Mouse (Mus musculus) midbrain, embryonic 16.5 days (tissue): ENCODE measurements around the gene Iqcc. TPM values are rescaled to one million over a fixed set of nuclear protein-coding genes. Genes with fewer than 3 reads are reported as not detected.

ENCODE experiments used
- ATAC-seq: fragments of 200-750 bp; cut with Nextera tagmentation; 2 replicates; pipeline ENCODE4 v1.8.0; 2017; ENCODE audit warnings: moderate TSS enrichment
- H3K27ac ChIP-seq: fragments of 300-500 bp; sonication (generic); 2 replicates; pipeline ENCODE4 v1.5.1; 2014; ENCODE audit warnings: mild to moderate bottlenecking, low read length, mixed read lengths
- H3K27me3 ChIP-seq: fragments of 300-500 bp; sonication (generic); 2 replicates; pipeline ENCODE4 v1.6.1; 2014; ENCODE audit warnings: low read depth, low read length, mixed read lengths; ENCODE audit not compliant: control insufficient read depth, insufficient read depth
- H3K36me3 ChIP-seq: fragments of 300-500 bp; sonication (generic); 2 replicates; pipeline ENCODE4 v1.6.1; 2014; ENCODE audit warnings: mild to moderate bottlenecking, low read length, moderate library complexity, mixed read lengths; ENCODE audit not compliant: control insufficient read depth, insufficient read depth
- H3K4me1 ChIP-seq: fragments of 300-500 bp; sonication (generic); 2 replicates; pipeline ENCODE4 v1.6.1; 2014; ENCODE audit warnings: mild to moderate bottlenecking, low read length, mixed read lengths; ENCODE audit not compliant: control insufficient read depth, insufficient read depth
- H3K4me2 ChIP-seq: fragments of 300-500 bp; sonication (generic); 2 replicates; pipeline ENCODE4 v1.6.1; 2014; ENCODE audit warnings: mild to moderate bottlenecking, low read length, mixed read lengths
- H3K4me3 ChIP-seq: fragments of 300-500 bp; sonication (generic); 2 replicates; pipeline ENCODE4 v1.5.1; 2014; ENCODE audit warnings: low read depth, mild to moderate bottlenecking, low read length, moderate library complexity, mixed read lengths
- H3K9ac ChIP-seq: fragments of 300-500 bp; sonication (generic); 2 replicates; pipeline ENCODE4 v1.6.1; 2014; ENCODE audit warnings: low read depth, low read length, mixed read lengths
- H3K9me3 ChIP-seq: fragments of 300-500 bp; sonication (generic); replicated peaks from 2 replicates; pipeline ENCODE4 v1.6.1; 2014; ENCODE audit warnings: mild to moderate bottlenecking, low read length, mixed read lengths; ENCODE audit not compliant: control insufficient read depth, poor library complexity, severe bottlenecking
- WGBS: fragments of 180-500 bp; shearing (Covaris S2); extraction: QIAGEN DNeasy Blood & Tissue Kit; methylation state at CpG from one replicate; pipeline ENCODE4 v1.1.7; 2014; 5-methylcytosine and 5-hydroxymethylcytosine counted together
- polyA plus RNA-seq: library from polyadenylated mRNA; unstranded; fragments of >200 nt; fragmentation: Nextera tagmentation; extraction: Ambion mirVana; gene quantifications from 2 replicates; pipeline ENCODE4 v1.2.1, GENCODE M21; 2015

The Iqcc gene
- polyA plus RNA-seq = 28.0 and 33.1 TPM in 2 replicates

- H3K36me3 ChIP-seq = peaks cover 4% of the 10 kb centered on the region; the same call in 1 of the 2 replicates
- peak within 1 kb of the TSS; percentile 63 for H3K4me3 ChIP-seq
- peak; percentile 89 for ATAC-seq
- peak within 1 kb of the TSS; percentile 94 for H3K4me2 ChIP-seq
- peak within 1 kb of the TSS; percentile 94 for H3K27ac ChIP-seq
- WGBS = 4% methylated on average over 43 of the region's 44 CpGs
- peak within 1 kb of the TSS; percentile 88 for H3K9ac ChIP-seq
- peaks cover 32% of the 10 kb centered on the region for H3K4me1 ChIP-seq
- H3K9me3 ChIP-seq = no peaks in the 10 kb centered on the region
- no peaks in the 10 kb centered on the region for H3K27me3 ChIP-seq
These were observed at the start of gene Iqcc for GRCm38 (mm10) chr4:129618786-129619691. Gene Iqcc (minus strand): TSS chr4:129619099.

GRCm38 (mm10) chr4:129662255-129662813 is 43.4 kb upstream of the Iqcc start:
- Histone ChIP-seq H3K9me3 (no peaks in the 10 kb centered on the region), H3K4me1 (no peaks in the 10 kb centered on the region), H3K27me3 (no peaks in the 10 kb centered on the region), H3K4me2 (no peak overlapping the region), H3K27ac (no peak overlapping the region), H3K4me3 (no peak overlapping the region), H3K9ac (no peak overlapping the region), H3K36me3 (peaks cover 5% of the 10 kb centered on the region)
- ATAC-seq = no peak
- 83% methylated on average over 3 of the region's 3 CpGs for WGBS

DNA sequence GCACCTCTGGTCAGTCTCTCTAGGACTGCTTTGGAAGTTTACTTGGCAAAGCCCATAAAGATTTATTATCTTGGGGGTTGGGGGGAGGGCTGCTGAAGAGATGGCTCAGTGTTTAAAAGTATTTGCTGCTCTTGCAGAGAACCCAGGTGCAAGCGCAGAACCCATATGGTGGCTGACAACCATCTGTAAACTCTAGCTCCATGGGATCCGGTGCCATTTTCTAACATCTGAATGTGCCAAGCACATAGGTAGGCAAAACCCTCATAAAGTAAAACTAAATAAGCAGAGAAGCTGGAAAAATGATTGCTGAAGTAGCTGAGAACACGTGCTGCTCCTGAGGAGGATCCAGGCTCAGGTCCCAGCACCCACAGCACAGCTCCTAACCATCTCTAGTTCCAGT is 42.7 kb upstream of the Iqcc start:
- Histone ChIP-seq H3K27ac (no peak overlapping the region), H3K27me3 (no peaks in the 10 kb centered on the region), H3K9me3 (no peaks in the 10 kb centered on the region), H3K9ac (no peak overlapping the region), H3K4me3 (no peak overlapping the region), H3K4me1 (no peaks in the 10 kb centered on the region), H3K4me2 (no peak overlapping the region), H3K36me3 (peaks cover 10% of the 10 kb centered on the region)
- WGBS = 97% methylated on average over 3 of the region's 3 CpGs
- no peak for ATAC-seq

GRCm38 (mm10) chr4:129654770-129655169 is 35.9 kb upstream of the Iqcc start:
- WGBS = 91% methylated on average over 14 of the region's 14 CpGs

GRCm38 (mm10) chr4:129650359-129650758 is 31.5 kb upstream of the Iqcc start:
- WGBS = 97% methylated on average over 8 of the region's 8 CpGs
- H3K27ac ChIP-seq = no peak overlapping the region
- no peak overlapping the region for H3K4me3 ChIP-seq
- no peak overlapping the region for H3K4me2 ChIP-seq
- H3K27me3 ChIP-seq = no peaks in the 10 kb centered on the region
- peaks cover 62% of the 10 kb centered on the region for H3K36me3 ChIP-seq
- no peak overlapping the region for H3K9ac ChIP-seq
- H3K4me1 ChIP-seq = no peaks in the 10 kb centered on the region
- H3K9me3 ChIP-seq = no peaks in the 10 kb centered on the region
- no peak for ATAC-seq

More at GRCm38 (mm10) chr4:129654770-129655169, 35.9 kb upstream of the Iqcc start:
- Histone ChIP-seq H3K4me1 (no peaks in the 10 kb centered on the region), H3K9me3 (no peaks in the 10 kb centered on the region), H3K4me2 (no peak overlapping the region), H3K27ac (no peak overlapping the region), H3K4me3 (no peak overlapping the region), H3K27me3 (no peaks in the 10 kb centered on the region), H3K9ac (no peak overlapping the region), H3K36me3 (peaks cover 51% of the 10 kb centered on the region)
- ATAC-seq = no peak

DNA sequence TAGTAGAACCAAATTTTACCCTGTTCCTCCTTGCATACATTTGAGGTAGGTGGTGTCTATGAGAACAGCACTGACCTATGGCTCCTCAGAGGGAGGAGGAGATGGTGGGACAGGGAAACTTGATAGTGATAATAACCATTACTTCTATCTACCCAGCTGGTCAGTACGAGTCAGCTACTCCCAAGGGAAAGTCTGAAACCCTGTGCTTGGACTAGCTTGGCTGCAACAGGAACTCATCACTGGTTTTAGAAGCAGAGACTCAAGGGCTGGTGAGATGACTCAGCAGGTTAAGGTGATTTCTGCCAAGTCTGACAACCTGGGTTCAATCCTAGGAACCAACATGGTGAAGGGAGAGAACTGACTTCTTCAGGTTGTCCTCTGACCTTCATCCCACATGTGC is 29.8 kb upstream of the Iqcc start:
- no peak for ATAC-seq
- H3K9me3 ChIP-seq = no peaks in the 10 kb centered on the region
- no peak overlapping the region for H3K9ac ChIP-seq
- no peaks in the 10 kb centered on the region for H3K27me3 ChIP-seq
- H3K4me2 ChIP-seq = no peak overlapping the region
- H3K4me1 ChIP-seq = no peaks in the 10 kb centered on the region
- WGBS = 86% methylated on average over 1 of the region's 1 CpGs
- H3K4me3 ChIP-seq = no peak overlapping the region
- peaks cover 52% of the 10 kb centered on the region for H3K36me3 ChIP-seq
- H3K27ac ChIP-seq = no peak overlapping the region

DNA sequence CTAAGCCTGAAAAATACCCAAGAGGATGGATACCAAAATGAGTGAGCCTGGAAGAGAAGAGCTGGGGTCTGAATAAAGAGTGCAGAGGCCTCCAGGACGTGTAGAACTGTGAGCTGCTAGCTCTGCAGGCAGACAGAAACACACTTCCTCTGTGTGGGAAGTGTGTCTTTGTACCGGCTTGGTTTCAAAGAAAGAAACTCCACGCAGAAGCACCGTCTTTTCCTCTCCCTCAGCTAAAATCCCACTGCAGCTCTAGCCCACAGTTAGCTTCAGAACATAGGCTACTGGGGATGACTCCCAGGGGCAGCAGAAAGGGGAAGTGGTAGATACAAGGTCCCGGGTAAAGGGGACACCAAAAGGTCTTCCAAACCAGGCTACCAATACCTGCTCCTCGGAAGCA is 26.3 kb upstream of the Iqcc start:
- H3K36me3 ChIP-seq = peaks cover 35% of the 10 kb centered on the region
- no peaks in the 10 kb centered on the region for H3K27me3 ChIP-seq
- 97% methylated on average over 6 of the region's 6 CpGs for WGBS
- no peak overlapping the region for H3K4me3 ChIP-seq
- no peaks in the 10 kb centered on the region for H3K9me3 ChIP-seq
- no peak overlapping the region for H3K27ac ChIP-seq
- no peak for ATAC-seq
- H3K4me2 ChIP-seq = no peak overlapping the region
- no peaks in the 10 kb centered on the region for H3K4me1 ChIP-seq
- no peak overlapping the region for H3K9ac ChIP-seq

DNA sequence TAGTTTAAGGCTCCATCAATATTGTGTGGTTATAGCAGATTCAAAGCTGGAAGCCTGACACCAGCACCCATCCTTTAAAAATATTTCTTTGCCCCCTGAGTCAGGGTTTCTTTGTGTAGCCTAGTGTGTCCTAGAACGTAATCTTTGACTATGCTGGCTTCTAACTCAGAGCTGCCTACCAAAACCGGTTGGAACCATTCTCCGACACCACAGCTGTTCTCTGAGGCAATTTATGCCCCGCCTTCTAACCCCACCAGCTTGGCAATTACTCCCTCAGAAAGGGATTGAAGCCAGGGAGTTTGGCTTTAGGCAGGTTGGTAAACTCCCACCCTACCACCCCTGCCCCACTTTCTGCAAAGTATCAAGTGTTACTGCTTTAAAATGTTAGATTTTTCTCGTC is 22.9 kb upstream of the Iqcc start:
- peaks cover 20% of the 10 kb centered on the region for H3K36me3 ChIP-seq
- H3K4me3 ChIP-seq = no peak overlapping the region
- no peak for ATAC-seq
- no peaks in the 10 kb centered on the region for H3K9me3 ChIP-seq
- H3K4me1 ChIP-seq = peaks cover 20% of the 10 kb centered on the region
- no peak overlapping the region for H3K27ac ChIP-seq
- WGBS = 68% methylated on average over 5 of the region's 5 CpGs
- no peak overlapping the region for H3K9ac ChIP-seq
- no peak overlapping the region for H3K4me2 ChIP-seq
- H3K27me3 ChIP-seq = no peaks in the 10 kb centered on the region
